Mouse (Mus musculus): ENCODE data around the gene Myct1.

DNA sequence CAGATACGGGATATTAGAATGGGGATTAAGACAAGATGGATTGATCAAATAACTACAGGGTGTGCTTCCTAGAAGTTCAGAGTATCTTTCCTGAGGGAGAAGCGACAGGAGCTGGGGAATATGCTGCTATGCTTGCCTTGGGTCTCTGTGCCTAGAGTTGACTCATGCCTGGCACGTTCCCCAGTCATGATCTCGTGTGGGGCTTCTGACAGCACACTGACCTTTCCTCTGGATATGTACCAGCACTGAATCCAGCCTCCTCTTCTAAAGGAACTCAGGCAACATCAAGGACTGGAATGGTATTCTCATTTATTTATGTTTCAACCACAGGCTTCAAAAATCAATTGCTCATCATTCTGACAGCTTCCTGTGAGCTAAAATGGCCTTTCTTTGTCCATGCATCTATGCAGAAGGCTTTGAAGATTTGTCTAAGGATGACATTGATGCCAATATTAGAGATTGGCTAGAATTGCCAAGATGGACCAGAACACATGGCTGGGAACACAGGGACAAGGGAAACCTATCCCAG lies 40.2 kb downstream of the Myct1 start:
- no peak for TF ChIP-seq CTCF (IDR thresholded peaks at IDR 0.05; ENCODE audit: low read depth, low read length)
- TF ChIP-seq POLR2A (IDR thresholded peaks at IDR 0.05; ENCODE audit: extremely low read depth, insufficient read depth, low read length) = no peak
